Mouse (Mus musculus) liver, adult 2 months (tissue): ENCODE data around the gene Emd.

Experiments
- CTCF ChIP-seq: fragments of 200-500 bp; IDR thresholded peaks from 2 replicates; pipeline ENCODE4 v1.5.1; 2011; ENCODE audit warnings: low read depth, low read length, control low read depth
- POLR2A ChIP-seq: fragments of 200-500 bp; IDR thresholded peaks from 2 replicates; pipeline ENCODE4 v1.6.1; 2011; ENCODE audit warnings: low read length, control low read depth; ENCODE audit not compliant: insufficient read depth; ENCODE audit errors: extremely low read depth

GRCm38 (mm10) chrX:74281732-74282394 is 27.4 kb downstream of the Emd start, which contains the start of the genes Taz and Dnase1l1:
- TF ChIP-seq CTCF (no peak), POLR2A (peak; percentile 34; the same call in 1 of the 2 replicates)
